Mouse (Mus musculus): ENCODE results near the gene Ikbke. TPM values are rescaled to one million over a fixed set of nuclear protein-coding genes. Genes with fewer than 3 reads are reported as not detected.
"Not testable (repeated sequence)": the region's sequence is repeated elsewhere in the genome, so short reads cannot be mapped to it uniquely, and the experiment has no call there.

Gene Ikbke
- polyA plus RNA-seq, 1 experiment from 2014 or later, result 2.9 TPM

DNA sequence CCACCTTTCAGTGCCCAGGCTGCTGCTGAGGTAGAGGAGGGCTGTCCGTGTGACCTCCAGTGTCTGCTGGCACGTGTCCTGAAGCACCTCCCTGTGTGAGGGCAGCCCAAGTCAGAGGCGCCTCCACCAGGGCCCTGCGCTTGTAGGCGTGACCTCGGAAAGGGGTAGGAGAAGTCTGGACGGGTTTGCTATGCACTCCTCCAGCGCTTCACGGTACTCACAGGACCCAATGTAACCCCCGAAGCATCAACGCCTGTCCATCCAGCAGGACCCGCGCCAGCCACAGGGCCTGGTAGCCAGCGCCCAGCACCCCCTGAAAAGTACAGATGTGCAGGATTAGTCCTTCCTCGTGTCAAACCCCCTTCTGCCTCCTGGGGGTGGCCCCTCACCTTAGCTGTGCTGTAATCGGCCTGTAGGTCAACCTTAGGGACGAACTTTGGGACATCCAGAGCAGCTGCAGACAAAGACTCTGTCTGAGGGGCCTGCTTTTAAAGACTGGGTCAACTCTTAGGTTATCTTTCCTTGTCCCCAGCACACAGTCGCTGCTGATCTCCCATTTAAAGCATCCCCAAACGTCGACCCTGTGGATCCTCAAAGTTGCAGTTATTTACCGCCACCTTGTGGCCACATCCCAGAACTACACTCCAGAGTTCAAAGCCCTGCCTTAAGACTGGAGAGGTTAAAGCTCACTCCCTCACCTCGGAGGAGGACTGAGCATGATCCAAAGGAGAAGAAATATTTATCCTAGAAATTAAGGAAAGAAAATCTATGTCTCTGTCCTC lies 9.4 kb downstream of the Ikbke start:
- no peak overlapping the region for H3K27ac ChIP-seq (ENCODE audit: low read length)
- H3K4me1 ChIP-seq (ENCODE audit: insufficient read depth, low read depth, low read length), result no peaks in the 10 kb centered on the region
- TF ChIP-seq CTCF (IDR thresholded peaks at IDR 0.05) (peak; percentile 90), EP300 (IDR thresholded peaks at IDR 0.05) (no peak)
- no peak overlapping the region for H3K4me3 ChIP-seq (ENCODE audit: low read depth, low read length)
- ATAC-seq (peak; percentile 46), DNase-seq (ENCODE audit: low spot score) (peak; percentile 75)
- WGBS, result 34% methylated on average over 22 of the region's 22 CpGs
- no peaks in the 10 kb centered on the region for H3K27me3 ChIP-seq (replicated peaks; ENCODE audit: insufficient read depth, low read length)
- H3K9ac ChIP-seq (replicated peaks; ENCODE audit: low read depth), result no peak overlapping the region
- peaks cover 4% of the 10 kb centered on the region; the same call in 1 of the 2 replicates for H3K36me3 ChIP-seq (ENCODE audit: insufficient read depth, low read length)
- no peaks in the 10 kb centered on the region for H3K9me3 ChIP-seq (ENCODE audit: low read length)
- H3K4me2 ChIP-seq (replicated peaks; ENCODE audit: low read depth, low read length), result no peak overlapping the region

DNA sequence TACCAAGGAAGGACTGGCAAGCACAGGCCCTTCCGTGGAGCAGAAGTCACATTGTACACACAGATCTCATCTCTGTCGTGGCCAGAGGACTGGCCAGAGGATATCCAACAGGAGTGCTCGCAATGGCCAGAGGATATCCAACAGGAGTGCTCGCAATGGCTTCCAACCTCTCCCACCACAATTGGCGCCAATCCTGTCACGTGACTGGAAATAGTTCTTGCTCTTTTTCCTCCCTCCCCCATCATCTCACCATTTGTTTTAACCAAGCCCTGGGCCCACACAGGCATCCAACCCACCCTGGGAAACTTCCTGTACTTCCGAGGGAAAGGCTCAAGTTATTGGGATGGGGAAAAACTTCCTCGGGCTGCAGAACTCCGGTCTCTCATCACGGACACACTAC lies 10.6 kb downstream of the Ikbke start:
- Histone ChIP-seq H3K4me3 (ENCODE audit: low read depth, low read length) (no peak overlapping the region), H3K27ac (ENCODE audit: low read length) (no peak overlapping the region), H3K9ac (replicated peaks; ENCODE audit: low read depth) (no peak overlapping the region), H3K9me3 (ENCODE audit: low read length) (no peaks in the 10 kb centered on the region), H3K27me3 (replicated peaks; ENCODE audit: insufficient read depth, low read length) (no peaks in the 10 kb centered on the region), H3K36me3 (ENCODE audit: insufficient read depth, low read length) (peaks cover 4% of the 10 kb centered on the region; the same call in 1 of the 2 replicates), H3K4me2 (replicated peaks; ENCODE audit: low read depth, low read length) (no peak overlapping the region), H3K4me1 (ENCODE audit: insufficient read depth, low read depth, low read length) (no peaks in the 10 kb centered on the region)
- ATAC-seq (no peak), DNase-seq (ENCODE audit: low spot score) (no peak)
- TF ChIP-seq CTCF (IDR thresholded peaks at IDR 0.05), result no peak
- no peak for TF ChIP-seq EP300 (IDR thresholded peaks at IDR 0.05)
- 69% methylated on average over 10 of the region's 10 CpGs for WGBS

GRCm38 (mm10) chr1:131263905-131264304 lies 15.5 kb downstream of the Ikbke start:
- no peaks in the 10 kb centered on the region for H3K4me1 ChIP-seq (ENCODE audit: insufficient read depth, low read depth, low read length)
- 47% methylated on average over 12 of the region's 12 CpGs for WGBS
- H3K9me3 ChIP-seq (ENCODE audit: low read length), result no peaks in the 10 kb centered on the region
- TF ChIP-seq CTCF (IDR thresholded peaks at IDR 0.05), result no peak
- TF ChIP-seq EP300 (IDR thresholded peaks at IDR 0.05), result no peak
- H3K27me3 ChIP-seq (replicated peaks; ENCODE audit: insufficient read depth, low read length), result no peaks in the 10 kb centered on the region
- no peak overlapping the region for H3K9ac ChIP-seq (replicated peaks; ENCODE audit: low read depth)
- peak; percentile 60; the same call in 1 of the 2 replicates for ATAC-seq
- no peak overlapping the region for H3K4me3 ChIP-seq (ENCODE audit: low read depth, low read length)
- H3K4me2 ChIP-seq (replicated peaks; ENCODE audit: low read depth, low read length), result no peak overlapping the region
- no peak overlapping the region for H3K27ac ChIP-seq (ENCODE audit: low read length)
- H3K36me3 ChIP-seq (ENCODE audit: insufficient read depth, low read length), result no peaks in the 10 kb centered on the region
- DNase-seq (ENCODE audit: low spot score), result no peak

GRCm38 (mm10) chr1:131260309-131260656 lies 19.1 kb downstream of the Ikbke start:
- WGBS, result 30% methylated on average over 10 of the region's 10 CpGs
- DNase-seq (ENCODE audit: low spot score), result peak; percentile 83
- no peak for ATAC-seq

GRCm38 (mm10) chr1:131259632-131260308 lies 19.6 kb downstream of the Ikbke start:
- Histone ChIP-seq H3K9ac (replicated peaks; ENCODE audit: low read depth) (no peak overlapping the region), H3K36me3 (ENCODE audit: insufficient read depth, low read length) (no peaks in the 10 kb centered on the region), H3K4me1 (ENCODE audit: insufficient read depth, low read depth, low read length) (no peaks in the 10 kb centered on the region), H3K27me3 (replicated peaks; ENCODE audit: insufficient read depth, low read length) (no peaks in the 10 kb centered on the region), H3K4me2 (replicated peaks; ENCODE audit: low read depth, low read length) (no peak overlapping the region), H3K9me3 (ENCODE audit: low read length) (no peaks in the 10 kb centered on the region), H3K27ac (ENCODE audit: low read length) (no peak overlapping the region), H3K4me3 (ENCODE audit: low read depth, low read length) (no peak overlapping the region)
- no peak for ATAC-seq
- no peak for DNase-seq (ENCODE audit: low spot score)
- WGBS, result 63% methylated on average over 10 of the region's 10 CpGs
- TF ChIP-seq EP300 (IDR thresholded peaks at IDR 0.05), result no peak
- no peak for TF ChIP-seq CTCF (IDR thresholded peaks at IDR 0.05)

More at GRCm38 (mm10) chr1:131260309-131260656, 19.1 kb downstream of the Ikbke start:
- H3K27me3 ChIP-seq (replicated peaks; ENCODE audit: insufficient read depth, low read length), result no peaks in the 10 kb centered on the region
- no peaks in the 10 kb centered on the region for H3K4me1 ChIP-seq (ENCODE audit: insufficient read depth, low read depth, low read length)
- H3K36me3 ChIP-seq (ENCODE audit: insufficient read depth, low read length), result no peaks in the 10 kb centered on the region
- H3K9ac ChIP-seq (replicated peaks; ENCODE audit: low read depth), result no peak overlapping the region
- no peaks in the 10 kb centered on the region for H3K9me3 ChIP-seq (ENCODE audit: low read length)
- no peak overlapping the region for H3K4me3 ChIP-seq (ENCODE audit: low read depth, low read length)
- TF ChIP-seq CTCF (IDR thresholded peaks at IDR 0.05) (peak; percentile 91), EP300 (IDR thresholded peaks at IDR 0.05) (no peak)
- no peak overlapping the region for H3K4me2 ChIP-seq (replicated peaks; ENCODE audit: low read depth, low read length)
- no peak overlapping the region for H3K27ac ChIP-seq (ENCODE audit: low read length)

- WGBS, result 78% methylated on average over 6 of the region's 6 CpGs
- Histone ChIP-seq H3K9ac (replicated peaks; ENCODE audit: low read depth) (no peak overlapping the region), H3K4me2 (replicated peaks; ENCODE audit: low read depth, low read length) (no peak overlapping the region), H3K4me1 (ENCODE audit: insufficient read depth, low read depth, low read length) (no peaks in the 10 kb centered on the region), H3K36me3 (ENCODE audit: insufficient read depth, low read length) (no peaks in the 10 kb centered on the region), H3K27ac (ENCODE audit: low read length) (no peak overlapping the region), H3K27me3 (replicated peaks; ENCODE audit: insufficient read depth, low read length) (no peaks in the 10 kb centered on the region), H3K9me3 (ENCODE audit: low read length) (no peaks in the 10 kb centered on the region), H3K4me3 (ENCODE audit: low read depth, low read length) (no peak overlapping the region)
- TF ChIP-seq EP300 (IDR thresholded peaks at IDR 0.05) (no peak), CTCF (IDR thresholded peaks at IDR 0.05) (no peak)
- DNase-seq (ENCODE audit: low spot score) (no peak), ATAC-seq (no peak)
Measured at GRCm38 (mm10) chr1:131257288-131257687, 22.1 kb downstream of the Ikbke start.

GRCm38 (mm10) chr1:131252516-131253250 lies 26.7 kb downstream of the Ikbke start:
- not testable (repeated sequence) for H3K27ac ChIP-seq (ENCODE audit: low read length)

More at GRCm38 (mm10) chr1:131252516-131253250, 26.7 kb downstream of the Ikbke start:
- DNase-seq (ENCODE audit: low spot score), result peak; percentile 49
- 51% methylated on average over 7 of the region's 7 CpGs for WGBS
- H3K4me1 ChIP-seq (ENCODE audit: insufficient read depth, low read depth, low read length); H3K4me2 ChIP-seq (replicated peaks; ENCODE audit: low read depth, low read length); H3K36me3 ChIP-seq (ENCODE audit: insufficient read depth, low read length); H3K27me3 ChIP-seq (replicated peaks; ENCODE audit: insufficient read depth, low read length); H3K9ac ChIP-seq (replicated peaks; ENCODE audit: low read depth); H3K4me3 ChIP-seq (ENCODE audit: low read depth, low read length); H3K9me3 ChIP-seq (ENCODE audit: low read length): not testable (repeated sequence)
- ATAC-seq, result peak; percentile 63
